In the genomic region with DNA sequence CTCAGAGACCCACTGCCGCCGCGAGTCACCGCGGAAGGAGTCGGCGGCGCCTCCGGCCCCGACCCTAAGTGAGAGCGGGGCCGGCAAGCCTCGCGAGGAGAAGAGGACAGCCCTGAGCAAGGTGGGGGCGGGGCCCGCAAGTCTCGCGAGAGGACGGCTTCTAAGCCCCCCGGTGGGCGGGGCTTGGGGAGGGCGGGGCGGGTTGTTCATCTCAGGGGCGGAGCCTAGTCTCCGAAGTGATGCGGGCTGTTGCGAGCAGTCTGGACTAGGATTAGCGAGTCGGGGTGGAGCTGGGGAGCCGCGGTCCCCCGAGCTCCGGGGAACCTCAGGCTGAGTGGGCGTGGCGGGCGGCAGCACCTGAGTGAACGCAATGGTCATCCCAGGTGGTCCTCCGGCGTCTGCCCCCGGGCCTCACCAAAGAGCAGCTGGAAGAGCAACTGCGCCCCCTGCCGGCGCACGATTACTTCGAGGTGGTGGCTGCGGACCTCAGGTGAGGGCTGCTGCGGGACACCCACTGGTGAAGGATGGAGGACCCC, we compare ENCODE assay signal across 8 mouse cellular contexts. TPM values are rescaled to one million over a fixed set of nuclear protein-coding genes. Genes with fewer than 3 reads are reported as not detected.
DNase-seq lines count a peak whose midpoint lies in the region; ATAC-seq and TF ChIP-seq lines count a peak whose summit lies in the region.

No protein-coding gene starts in this region.

- no peaks in the 10 kb centered on the region for H3K9me3 ChIP-seq in embryonic facial prominence, embryonic 15.5 days (replicated peaks)
- no peaks in the 10 kb centered on the region for H3K9me3 ChIP-seq in kidney, embryonic 14.5 days (ENCODE audit: control insufficient read depth, low read length)
- H3K9me3 ChIP-seq in limb, embryonic 15.5 days, result no peaks in the 10 kb centered on the region

- peak overlapping the region; percentile 98 for H3K4me3 ChIP-seq in bone marrow, adult 2 months (replicated peaks; ENCODE audit: control insufficient read depth, low read depth, low read length)
- H3K4me3 ChIP-seq in embryonic facial prominence, embryonic 15.5 days (replicated peaks), result peak overlapping the region; percentile 62
- H3K4me3 ChIP-seq in kidney, embryonic 14.5 days (ENCODE audit: low read length), result peak overlapping the region; percentile 69
- H3K4me3 ChIP-seq in limb, embryonic 15.5 days, result peak overlapping the region; percentile 77

- H3K4me1 ChIP-seq in bone marrow, adult 2 months (ENCODE audit: control insufficient read depth, insufficient read depth, low read length), result peaks cover 1% of the 10 kb centered on the region; the same call in 1 of the 2 replicates
- peaks cover 11% of the 10 kb centered on the region for H3K4me1 ChIP-seq in embryonic facial prominence, embryonic 15.5 days
- peaks cover 12% of the 10 kb centered on the region for H3K4me1 ChIP-seq in kidney, embryonic 14.5 days (ENCODE audit: control insufficient read depth, insufficient read depth, low read length)
- H3K4me1 ChIP-seq in limb, embryonic 15.5 days, result peaks cover 17% of the 10 kb centered on the region

- peak overlapping the region; percentile 99 for H3K27ac ChIP-seq in bone marrow, adult 2 months (ENCODE audit: control insufficient read depth, insufficient read depth, low read depth, low read length, poor library complexity)
- H3K27ac ChIP-seq in embryonic facial prominence, embryonic 15.5 days (replicated peaks), result peak overlapping the region; percentile 98
- H3K27ac ChIP-seq in kidney, embryonic 14.5 days (ENCODE audit: low read depth, low read length), result peak overlapping the region; percentile 96
- peak overlapping the region; percentile 98 for H3K27ac ChIP-seq in limb, embryonic 15.5 days

- ATAC-seq in embryonic facial prominence, embryonic 15.5 days (ENCODE audit: insufficient number of reproducible peaks, low FRiP score, low TSS enrichment, low read depth), result peak; percentile 94
- ATAC-seq in kidney, embryonic 14.5 days (ENCODE audit: low FRiP score, low TSS enrichment), result peak; percentile 96
- peak; percentile 94 for ATAC-seq in limb, embryonic 15.5 days (ENCODE audit: insufficient number of reproducible peaks, low FRiP score, low TSS enrichment, low read depth)

- H3K4me2 ChIP-seq in embryonic facial prominence, embryonic 15.5 days (replicated peaks), result peak overlapping the region; percentile 88
- peak overlapping the region; percentile 79 for H3K4me2 ChIP-seq in kidney, embryonic 14.5 days (replicated peaks; ENCODE audit: low read depth, low read length)
- H3K4me2 ChIP-seq in limb, embryonic 15.5 days, result peak overlapping the region; percentile 81

- DNase-seq in 416B (ENCODE audit: low read depth), result peak; percentile 98
- peak; percentile 92 to 94 for DNase-seq in heart, adult 9 months (ENCODE audit: low spot score in 2 of 2)
- DNase-seq in monocyte, adult 2 months (ENCODE audit: low read depth in 1 of 2, low spot score in 2 of 2), result peak; percentile 74 to 93
- DNase-seq in spleen, postnatal 36 days (ENCODE audit: low spot score in 2 of 2), result peak; percentile 93 to 95

- peak overlapping the region; percentile 93 for H3K9ac ChIP-seq in embryonic facial prominence, embryonic 15.5 days
- H3K9ac ChIP-seq in kidney, embryonic 14.5 days (ENCODE audit: low read depth, low read length), result peak overlapping the region; percentile 94
- H3K9ac ChIP-seq in limb, embryonic 15.5 days, result peak overlapping the region; percentile 84

- TF ChIP-seq CTCF in bone marrow, adult 2 months (IDR thresholded peaks at IDR 0.05; ENCODE audit: control insufficient read depth, insufficient read depth, low read length), result peak; percentile 78

- no peaks in the 10 kb centered on the region for H3K27me3 ChIP-seq in embryonic facial prominence, embryonic 15.5 days
- H3K27me3 ChIP-seq in kidney, embryonic 14.5 days (ENCODE audit: control insufficient read depth, insufficient read depth, low read length), result no peaks in the 10 kb centered on the region
- no peaks in the 10 kb centered on the region for H3K27me3 ChIP-seq in limb, embryonic 15.5 days

- peak; percentile 53; the same call in 1 of the 2 replicates for TF ChIP-seq POLR2A in bone marrow, adult 2 months (IDR thresholded peaks at IDR 0.05; ENCODE audit: borderline replicate concordance, control insufficient read depth, low read depth, low read length)

- under 1% methylated on average over 47 of the region's 47 CpGs for WGBS in bone marrow, adult 2 months
- 0% methylated on average over 47 of the region's 47 CpGs for WGBS in embryonic facial prominence, embryonic 15.5 days
- WGBS in kidney, embryonic 14.5 days, result under 1% methylated on average over 46 of the region's 47 CpGs
- WGBS in limb, embryonic 15.5 days, result under 1% methylated on average over 44 of the region's 47 CpGs

- peaks cover 37% of the 10 kb centered on the region for H3K36me3 ChIP-seq in embryonic facial prominence, embryonic 15.5 days
- peaks cover 21% of the 10 kb centered on the region for H3K36me3 ChIP-seq in kidney, embryonic 14.5 days (ENCODE audit: control insufficient read depth, insufficient read depth, low read length)
- H3K36me3 ChIP-seq in limb, embryonic 15.5 days, result peaks cover 26% of the 10 kb centered on the region

RNA-seq across cellular contexts. Expression of gene Upf3a, which starts 0.4 kb away (rescaled TPM):
- polyA plus RNA-seq in bone marrow, adult 2 months (2011; ENCODE audit: insufficient read depth, insufficient read length, low replicate concordance, missing spikeins), result 17.5 and 19.9 TPM in 2 replicates
- polyA plus RNA-seq in embryonic facial prominence, embryonic 15.5 days (2015; fragmentation: Nextera tagmentation; extraction: Ambion mirVana), result 39.9 and 42.8 TPM in 2 replicates
- 41.1 and 46.9 TPM in 2 replicates for polyA plus RNA-seq in kidney, embryonic 14.5 days (2014; fragmentation: Nextera tagmentation; extraction: Ambion mirVana)
- 39.2 and 40.9 TPM in 2 replicates for polyA plus RNA-seq in limb, embryonic 15.5 days (2015; fragmentation: Nextera tagmentation; extraction: Ambion mirVana)

RNA-seq across cellular contexts. Expression of gene Cdc16, which starts 28.4 kb away (rescaled TPM):
- polyA plus RNA-seq in bone marrow, adult 2 months (2011; ENCODE audit: insufficient read depth, insufficient read length, low replicate concordance, missing spikeins), result 24.2 and 30.5 TPM in 2 replicates
- 192 and 194 TPM in 2 replicates for polyA plus RNA-seq in embryonic facial prominence, embryonic 15.5 days (2015; fragmentation: Nextera tagmentation; extraction: Ambion mirVana)
- polyA plus RNA-seq in kidney, embryonic 14.5 days (2014; fragmentation: Nextera tagmentation; extraction: Ambion mirVana), result 169 and 211 TPM in 2 replicates
- 209 and 217 TPM in 2 replicates for polyA plus RNA-seq in limb, embryonic 15.5 days (2015; fragmentation: Nextera tagmentation; extraction: Ambion mirVana)

RNA-seq across cellular contexts. Expression of gene AF366264, which starts 52.4 kb away (rescaled TPM):
- polyA plus RNA-seq in bone marrow, adult 2 months (2011; ENCODE audit: insufficient read depth, insufficient read length, low replicate concordance, missing spikeins), result 0.50 TPM in 1 of 2 replicates, not detected in the other
- not detected in 2 replicates for polyA plus RNA-seq in embryonic facial prominence, embryonic 15.5 days (2015; fragmentation: Nextera tagmentation; extraction: Ambion mirVana)
- polyA plus RNA-seq in kidney, embryonic 14.5 days (2014; fragmentation: Nextera tagmentation; extraction: Ambion mirVana), result not detected in 2 replicates
- polyA plus RNA-seq in limb, embryonic 15.5 days (2015; fragmentation: Nextera tagmentation; extraction: Ambion mirVana), result not detected in 2 replicates

Comparison
In these comparisons a context has a peak if more than half of its experiments do, and no peak if none do; other contexts are left out.
1. Peak in every context shown above with its lines: DNase-seq, ATAC-seq, H3K4me3 ChIP-seq and H3K27ac ChIP-seq.